Mouse (Mus musculus): ENCODE measurements around the gene Tmigd3. TPM values are rescaled to one million over a fixed set of nuclear protein-coding genes. Genes with fewer than 3 reads are reported as not detected.

Gene Tmigd3
- total and polyA plus RNA-seq, 3 experiments, result 0.25 TPM; not detected in 2

DNA sequence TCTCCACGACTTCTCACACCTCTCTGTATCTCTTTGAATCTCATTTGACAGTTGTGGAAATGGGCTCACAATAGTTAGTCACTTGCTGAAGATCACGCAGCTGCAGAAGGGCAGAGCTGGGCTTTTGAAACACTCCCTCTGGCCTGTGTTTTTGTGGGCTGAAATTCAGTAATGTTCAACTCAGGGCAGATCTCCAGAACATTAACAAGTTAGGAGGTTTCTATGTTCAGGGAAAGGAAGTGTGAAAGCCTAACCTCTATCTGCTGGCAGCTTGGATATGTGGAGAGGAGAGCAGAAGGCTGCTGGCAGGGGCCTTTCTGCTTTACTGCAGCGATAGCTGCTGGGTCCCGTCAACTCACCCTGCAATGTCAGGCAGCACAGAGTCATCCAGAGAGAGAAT is 19.5 kb downstream of the Tmigd3 start:
- dilution Hi-C loops (cut with MboI; ENCODE audit: extremely low pct_ligation_motif_present, extremely low pct_unique_long_range_greater_than_20kb, low sequenced_read_pairs), result no loop called here
- Histone ChIP-seq H3K4me2 (ENCODE audit: insufficient read depth, low read depth, poor library complexity, severe bottlenecking) (no peak overlapping the region), H3K9me3 (replicated peaks; ENCODE audit: low read length) (no peaks in the 10 kb centered on the region), H3K4me3 (replicated peaks in 1 of 3; ENCODE audit: low read depth in 2 of 3, low read length in 2 of 3, poor library complexity in 1 of 3) (no peak overlapping the region), H3K36me3 (replicated peaks in 1 of 2; ENCODE audit: control insufficient read depth in 1 of 2, insufficient read depth in 1 of 2, low read length in 1 of 2) (no peaks in the 10 kb centered on the region), H3K27ac (ENCODE audit: insufficient read depth, low read depth) (no peak overlapping the region), H3K79me2 (replicated peaks; ENCODE audit: control insufficient read depth, extremely low read depth, insufficient read depth, poor library complexity, severe bottlenecking) (no peaks in the 10 kb centered on the region), H3K9ac (ENCODE audit: insufficient read depth, low read depth) (no peak overlapping the region), H3K4me1 (ENCODE audit: control insufficient read depth in 1 of 2, insufficient read depth in 2 of 2) (peaks cover 5 to 34% of the 10 kb centered on the region in 2 experiments), H3K27me3 (replicated peaks) (no peaks in the 10 kb centered on the region)
- DNase-seq (ENCODE audit: extremely low read depth), result no peak
- in situ Hi-C loops (cut with MboI; ENCODE audit: low pct_ligation_motif_present, low pct_unique_long_range_greater_than_20kb, low sequenced_read_pairs), result loop anchor here (5.0 kb wide), 1 partner anchor 68 kb away; no protein-coding TSS in a partner anchor
- TF ChIP-seq MYC (IDR thresholded peaks at IDR 0.05; ENCODE audit: low read depth, low read length) (no peak), CTCF (conservative IDR thresholded peaks at IDR 0.05 in 1 of 2, IDR thresholded peaks at IDR 0.05 in 1 of 2; ENCODE audit: low read depth in 2 of 2, low read length in 2 of 2) (no peak), TCF12 (IDR thresholded peaks at IDR 0.05; ENCODE audit: low read depth, low read length) (no peak), UBTF (IDR thresholded peaks at IDR 0.05; ENCODE audit: low read depth, low read length) (no peak), RCOR1 (conservative IDR thresholded peaks at IDR 0.05; ENCODE audit: low read depth, low read length) (no peak), USF1 (IDR thresholded peaks at IDR 0.05; ENCODE audit: low read depth, low read length) (no peak), NELFE (IDR thresholded peaks at IDR 0.05; ENCODE audit: low read depth, low read length) (no peak), ZNF384 (IDR thresholded peaks at IDR 0.05; ENCODE audit: low read depth, low read length) (no peak)

DNA sequence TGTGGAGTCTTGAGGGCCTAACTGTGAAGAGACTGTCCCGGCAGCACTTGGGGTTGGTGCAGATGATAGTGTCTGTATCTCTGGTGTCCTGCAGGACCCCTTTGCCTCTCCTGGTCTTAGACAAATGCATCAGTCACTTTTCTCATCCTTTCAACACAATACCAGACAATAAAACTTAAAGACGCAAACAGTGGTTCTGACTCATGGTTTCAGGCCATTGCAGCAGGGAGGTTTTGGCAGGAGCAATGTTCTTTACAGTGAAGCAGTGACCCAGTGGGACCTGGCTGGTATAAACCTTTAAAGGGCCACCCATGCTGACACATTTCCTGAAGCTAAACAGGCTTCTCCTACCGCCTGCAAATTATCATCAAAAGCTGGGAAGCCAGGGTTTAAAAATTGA is 20.4 kb downstream of the Tmigd3 start:
- Histone ChIP-seq H3K9me3 (replicated peaks; ENCODE audit: low read length) (no peaks in the 10 kb centered on the region), H3K79me2 (replicated peaks; ENCODE audit: control insufficient read depth, extremely low read depth, insufficient read depth, poor library complexity, severe bottlenecking) (no peaks in the 10 kb centered on the region), H3K36me3 (replicated peaks in 1 of 2; ENCODE audit: control insufficient read depth in 1 of 2, insufficient read depth in 1 of 2, low read length in 1 of 2) (no peaks in the 10 kb centered on the region), H3K27ac (ENCODE audit: insufficient read depth, low read depth) (peak overlapping the region; percentile 78), H3K4me1 (ENCODE audit: control insufficient read depth in 1 of 2, insufficient read depth in 2 of 2) (peaks cover 8 to 43% of the 10 kb centered on the region in 2 experiments), H3K27me3 (replicated peaks) (no peaks in the 10 kb centered on the region), H3K9ac (ENCODE audit: insufficient read depth, low read depth) (peak overlapping the region; percentile 93), H3K4me3 (replicated peaks in 1 of 3; ENCODE audit: low read depth in 2 of 3, low read length in 2 of 3, poor library complexity in 1 of 3) (peak overlapping the region; percentile 31 to 67 (median 44)), H3K4me2 (ENCODE audit: insufficient read depth, low read depth, poor library complexity, severe bottlenecking) (peak overlapping the region; percentile 76; the same call in 1 of the 2 replicates)
- TF ChIP-seq USF2 (conservative IDR thresholded peaks at IDR 0.05; ENCODE audit: low read depth, low read length) (no peak), MAZ (IDR thresholded peaks at IDR 0.05; ENCODE audit: low read depth, low read length) (no peak), UBTF (IDR thresholded peaks at IDR 0.05; ENCODE audit: low read depth, low read length) (no peak), ZKSCAN1 (IDR thresholded peaks at IDR 0.05; ENCODE audit: borderline replicate concordance, low read depth, low read length) (no peak), HCFC1 (IDR thresholded peaks at IDR 0.05; ENCODE audit: low read depth, low read length) (no peak), TCF12 (IDR thresholded peaks at IDR 0.05; ENCODE audit: low read depth, low read length) (no peak), RAD21 (IDR thresholded peaks at IDR 0.05; ENCODE audit: low read depth, low read length) (no peak), BHLHE40 (IDR thresholded peaks at IDR 0.05; ENCODE audit: low read depth, low read length) (no peak), GABPA (IDR thresholded peaks at IDR 0.05; ENCODE audit: insufficient replicate concordance, low read depth, low read length) (no peak), PAX5 (IDR thresholded peaks at IDR 0.05; ENCODE audit: low read length) (no peak), MXI1 (IDR thresholded peaks at IDR 0.05; ENCODE audit: low read depth, low read length) (no peak), CHD2 (IDR thresholded peaks at IDR 0.05; ENCODE audit: low read length) (no peak), EP300 (IDR thresholded peaks at IDR 0.05; ENCODE audit: low read length) (no peak)
- in situ Hi-C loops (cut with MboI; ENCODE audit: low pct_ligation_motif_present, low pct_unique_long_range_greater_than_20kb, low sequenced_read_pairs) (loop anchor here (5.0 kb wide), 1 partner anchor 69 kb away; no protein-coding TSS in a partner anchor), dilution Hi-C loops (cut with MboI; ENCODE audit: extremely low pct_ligation_motif_present, extremely low pct_unique_long_range_greater_than_20kb, low sequenced_read_pairs) (no loop called here)
- no peak for DNase-seq (ENCODE audit: extremely low read depth)

Measured in CH12.LX (cell line).